Mouse (Mus musculus): ENCODE data around the gene Psmf1. TPM values are rescaled to one million over a fixed set of nuclear protein-coding genes. Genes with fewer than 3 reads are reported as not detected.

Gene Psmf1
- total RNA-seq, 1 experiment from 2014 or later: 41.0 TPM

DNA sequence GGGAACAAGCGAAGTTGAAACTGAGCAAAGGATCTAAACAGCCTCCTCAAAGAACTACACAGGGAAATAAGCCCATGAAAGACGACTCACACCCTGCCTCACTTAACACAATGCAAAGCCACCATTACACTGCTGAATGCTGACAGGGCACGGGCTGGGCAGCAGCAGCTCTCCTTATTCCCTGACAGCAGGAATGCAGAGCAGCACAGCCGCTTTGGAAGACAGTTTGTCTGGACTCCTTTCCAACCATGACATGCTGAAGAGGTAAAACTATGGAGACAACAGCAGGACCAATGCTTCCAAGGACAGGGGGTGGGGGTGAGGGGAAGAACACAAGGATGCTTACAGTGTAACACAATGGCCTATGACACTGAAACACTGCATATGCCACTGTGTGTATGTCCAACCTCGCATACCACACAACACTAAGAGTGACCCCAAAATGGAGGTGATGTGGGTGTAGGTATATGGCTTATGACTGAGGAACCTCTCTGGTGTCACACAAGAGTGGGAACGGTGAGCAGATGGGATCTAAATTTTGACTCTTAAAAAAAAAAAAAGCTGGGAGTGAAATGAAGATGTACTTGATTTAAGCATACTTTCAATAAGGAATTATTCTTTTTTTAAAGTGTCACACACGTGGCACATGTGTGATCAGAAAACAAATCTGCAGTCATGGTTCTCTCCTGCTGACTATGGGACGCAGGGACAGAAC lies 10.7 kb downstream of the Psmf1 start:
- no peak for DNase-seq

GRCm38 (mm10) chr2:151724094-151724493 lies 19.9 kb downstream of the Psmf1 start:
- no peak for DNase-seq

GRCm38 (mm10) chr2:151716318-151717055 lies 27.5 kb downstream of the Psmf1 start:
- no peak for DNase-seq

GRCm38 (mm10) chr2:151715526-151715925 lies 28.5 kb downstream of the Psmf1 start:
- no peak for DNase-seq

GRCm38 (mm10) chr2:151712647-151713046 lies 31.3 kb downstream of the Psmf1 start:
- peak; percentile 32 for DNase-seq

GRCm38 (mm10) chr2:151702851-151703190 lies 41.2 kb downstream of the Psmf1 start:
- no peak for DNase-seq

GRCm38 (mm10) chr2:151702146-151702850 lies 41.7 kb downstream of the Psmf1 start:
- DNase-seq: peak; percentile 57

DNA sequence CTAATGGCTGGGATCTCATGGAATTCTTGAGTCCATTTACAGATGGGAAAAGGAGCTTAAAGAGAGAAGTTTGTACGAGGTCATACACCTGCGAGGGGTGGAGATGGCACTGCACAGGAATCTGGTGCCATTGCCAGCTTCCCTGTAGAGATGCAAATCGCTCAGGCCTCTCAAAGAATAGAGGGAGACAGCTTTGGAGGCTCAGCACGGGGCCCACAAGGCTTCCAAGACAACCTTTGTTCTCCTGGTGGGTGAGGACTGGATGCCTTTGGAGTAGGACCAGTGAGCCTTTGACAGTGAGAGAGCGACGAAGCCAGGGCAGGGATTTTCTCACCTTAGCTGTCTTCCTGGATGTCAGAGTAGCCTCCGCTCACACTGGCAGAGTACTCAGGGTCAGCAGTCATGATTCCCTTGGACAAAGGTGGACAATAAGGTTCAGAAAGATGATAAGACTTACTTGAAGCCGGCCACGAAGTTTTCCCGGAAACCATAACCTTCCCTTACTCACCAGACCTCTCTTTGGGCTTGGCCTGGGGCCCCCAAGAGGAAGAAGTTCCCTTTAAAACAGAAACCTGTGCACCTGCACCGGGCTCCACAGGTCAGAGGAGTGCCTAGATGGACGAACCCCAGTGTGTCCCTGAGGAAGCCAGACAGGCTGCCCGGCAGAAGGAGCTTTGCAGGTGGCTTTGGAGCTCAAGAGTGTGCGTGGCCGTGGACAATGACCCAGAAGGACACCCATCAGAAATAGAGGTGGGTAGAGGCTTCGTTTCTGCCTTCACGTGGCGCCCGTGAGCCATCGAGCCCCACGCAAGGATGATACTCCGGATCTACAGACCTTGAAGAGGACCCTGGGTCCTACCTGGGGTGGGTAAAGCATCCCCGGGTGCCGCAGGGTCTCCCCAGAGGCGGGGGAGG lies 42.5 kb downstream of the Psmf1 start, which contains the start of gene Tmem74b:
Gene Tmem74b (plus strand): TSS at position 778 of the 915 bp plus-strand sequence.
- DNase-seq: peak; percentile 5

DNA sequence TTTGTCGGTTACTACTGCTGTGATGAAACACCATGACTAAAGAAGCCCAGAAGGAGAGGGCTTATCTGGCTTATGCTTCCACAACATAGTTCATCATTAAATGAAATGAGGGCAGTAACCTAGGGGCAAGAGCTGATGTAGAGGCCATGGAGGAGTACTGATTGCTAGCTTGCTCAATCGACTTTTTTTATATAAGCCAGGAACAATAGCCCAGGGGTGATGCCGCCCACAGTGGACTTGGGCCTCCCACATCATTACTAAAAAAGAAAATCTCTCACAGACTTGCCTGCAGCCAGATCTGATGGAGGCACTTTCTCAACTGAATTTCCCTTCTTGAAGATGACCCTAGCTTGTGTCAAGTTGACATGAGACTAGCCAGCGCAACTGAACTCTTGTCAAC lies 61.0 kb downstream of the Psmf1 start:
- DNase-seq: no peak

DNA sequence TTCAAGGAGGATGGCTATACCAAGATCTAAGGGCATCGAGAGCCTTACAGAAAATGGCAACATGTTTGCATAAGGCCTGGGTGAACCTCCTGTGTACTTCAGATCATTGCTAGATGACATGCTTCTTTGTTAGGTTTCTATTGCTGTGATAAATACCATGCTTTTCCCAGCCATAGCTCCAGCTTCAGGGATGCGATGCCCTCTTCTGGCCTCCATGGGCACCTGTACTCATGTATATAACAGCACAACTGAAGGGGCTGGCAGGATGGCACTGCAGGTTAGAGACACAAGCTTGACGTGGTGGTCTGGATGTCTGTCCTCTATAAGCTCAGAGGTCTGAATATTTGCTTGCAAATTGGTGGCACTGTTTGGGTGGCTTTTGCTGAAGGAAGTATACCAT lies 61.6 kb downstream of the Psmf1 start:
- DNase-seq: peak; percentile 29

GRCm38 (mm10) chr2:151676234-151676633 lies 67.8 kb downstream of the Psmf1 start:
- no peak for DNase-seq

DNA sequence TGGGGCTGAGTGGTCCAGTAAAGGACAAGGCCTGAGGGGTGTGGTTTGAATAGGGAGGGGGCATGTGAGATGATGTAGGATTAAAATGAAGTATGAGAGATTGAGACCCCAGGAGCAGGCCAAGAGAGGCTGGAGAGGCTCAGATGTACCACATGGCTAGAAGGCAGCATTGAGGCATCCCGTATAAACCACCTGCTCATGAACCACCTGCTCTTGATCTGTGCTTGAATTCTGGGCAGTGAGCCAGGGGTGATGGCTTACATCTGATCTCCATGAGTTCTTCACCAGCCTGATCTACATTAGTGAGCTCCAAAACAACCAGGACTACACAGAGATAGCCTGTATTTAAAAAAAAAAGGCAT lies 73.0 kb downstream of the Psmf1 start:
- DNase-seq: no peak

DNA sequence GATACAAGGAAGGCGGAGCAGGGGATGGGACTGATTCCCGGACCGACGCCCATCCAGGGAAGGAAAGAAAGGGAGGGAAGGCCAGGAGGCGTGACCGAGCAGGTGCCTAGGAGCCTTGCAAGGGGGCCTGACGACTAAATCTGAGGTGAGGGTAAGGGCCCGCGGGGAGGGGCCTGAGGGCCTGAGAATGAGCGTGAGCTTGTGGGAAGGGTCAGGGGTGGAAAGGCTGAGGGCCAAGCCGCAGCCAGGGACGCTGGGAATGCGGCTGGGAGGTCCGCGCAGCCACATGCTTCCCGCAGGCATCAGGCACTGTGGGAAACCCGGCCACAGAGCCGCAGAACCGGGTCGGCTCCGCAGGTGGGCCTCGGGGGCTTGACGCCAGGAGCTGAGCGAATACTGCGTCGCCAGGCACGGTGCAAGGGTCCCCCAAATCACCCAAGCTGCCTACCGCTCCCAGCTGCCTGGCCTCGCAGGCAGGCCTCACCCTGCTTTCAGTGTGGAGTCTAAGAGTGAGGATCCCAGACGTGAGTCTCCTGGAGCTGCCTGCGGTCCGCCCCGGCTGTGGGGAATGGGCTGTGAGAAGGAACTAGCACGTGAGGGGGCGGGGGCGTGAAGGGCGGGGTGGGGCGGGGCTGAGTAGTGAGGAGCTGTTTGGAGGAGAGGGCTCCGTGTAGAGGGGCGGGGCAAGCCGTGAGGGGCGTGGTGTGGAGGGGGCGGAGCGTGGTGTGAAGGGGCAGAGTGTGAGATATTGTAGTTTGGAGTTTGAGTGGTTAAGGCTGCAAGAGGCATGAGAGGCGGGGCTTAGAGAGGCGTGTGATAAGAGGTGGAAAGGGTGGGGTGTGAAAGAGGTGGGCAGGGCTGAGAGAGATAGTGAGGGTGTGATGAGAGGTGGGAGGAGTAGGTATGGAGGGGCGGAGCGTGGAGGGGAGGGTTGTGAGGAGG lies 73.7 kb downstream of the Psmf1 start:
- no peak for DNase-seq

DNA sequence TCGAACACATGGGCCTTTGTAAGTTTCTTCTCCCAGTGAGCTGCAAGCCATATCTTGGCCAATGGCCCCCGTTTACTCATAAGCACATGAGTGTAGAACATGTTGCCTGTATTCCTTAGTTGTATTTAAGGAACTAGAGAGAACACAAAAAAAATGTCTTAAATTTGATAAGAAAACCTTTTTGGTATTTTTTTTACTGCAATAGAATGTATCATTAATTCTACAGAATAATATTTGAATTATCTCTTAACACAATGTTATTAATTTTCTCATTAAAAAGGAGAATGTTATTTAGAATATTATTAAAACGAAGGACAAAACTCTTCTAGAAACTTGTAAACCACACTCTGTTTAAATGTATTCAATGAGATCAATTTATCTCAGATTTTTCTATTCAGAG lies 75.6 kb downstream of the Psmf1 start, which contains the start of gene Rad21l:
Gene Rad21l (minus strand): TSS at position 101 of the 400 bp plus-strand sequence.
- DNase-seq: no peak

Other genes with a start within 250 kb of the Psmf1 start
- gene Fkbp1a, start 201.7 kb downstream of the Psmf1 start, total RNA-seq (2021): 233 and 267 TPM in 2 replicates
- 1.1 and 1.3 TPM in 2 replicates for gene Sdcbp2, start 171.6 kb downstream of the Psmf1 start, total RNA-seq (2021)
- 10.8 and 12.7 TPM in 2 replicates for gene Snph, start 111.6 kb downstream of the Psmf1 start, total RNA-seq (2021)
- 0.18 TPM in 1 of 2 replicates, not detected in the other for gene Rad21l, start 75.7 kb downstream of the Psmf1 start, total RNA-seq (2021)
- 0.90 and 1.4 TPM in 2 replicates for gene Tmem74b, start 42.2 kb downstream of the Psmf1 start, total RNA-seq (2021)
- gene Rspo4, start 98.7 kb upstream of the Psmf1 start, total RNA-seq (2021): 0.24 TPM in 1 of 2 replicates, not detected in the other
- gene Angpt4, start 167.0 kb upstream of the Psmf1 start, total RNA-seq (2021): not detected in 2 replicates
- gene Fam110a, start 236.0 kb upstream of the Psmf1 start, total RNA-seq (2021): 8.8 and 12.7 TPM in 2 replicates

Measured in adrenal gland, postnatal 25 days (tissue).